Mouse (Mus musculus) embryo, embryonic 10.5 days (tissue): ENCODE data around the gene Trabd.

Experiments used
- DNase-seq: peaks from one replicate; pipeline ENCODE4 v3.0.0-alpha.2; 2015; ENCODE audit warnings: low spot score

Trabd gene

DNA sequence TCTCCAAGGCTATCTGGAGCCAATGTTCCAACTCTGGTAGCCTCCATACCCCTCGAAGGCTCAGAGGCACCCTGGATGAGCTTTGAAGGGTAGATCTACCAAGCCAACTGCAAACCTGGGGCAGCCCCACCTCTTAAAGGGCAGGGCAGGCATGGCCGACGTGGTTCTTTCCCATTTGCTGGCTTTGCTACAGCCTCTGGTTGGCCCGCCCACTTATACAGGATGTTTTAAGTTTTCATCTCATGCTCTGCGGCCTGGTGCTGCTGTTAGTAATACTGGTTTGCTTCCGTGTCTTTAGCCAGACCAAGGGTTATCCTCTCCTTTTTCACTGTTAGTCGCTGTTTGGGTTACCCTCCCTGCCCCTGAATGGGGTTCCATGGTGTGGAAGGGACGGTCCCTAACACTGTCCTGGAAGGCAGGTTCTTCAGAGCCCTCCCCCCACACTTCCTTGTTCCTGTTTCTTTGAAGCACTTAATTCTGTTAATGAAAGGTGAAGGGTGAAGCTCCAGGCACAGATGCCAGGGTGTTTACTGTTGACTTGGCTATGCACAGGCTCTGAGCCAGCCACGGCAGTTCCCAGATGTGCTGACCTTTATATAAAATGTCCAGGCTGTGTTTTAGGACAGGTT lies 3.4 kb downstream of the Trabd start:
- no peak for DNase-seq

DNA sequence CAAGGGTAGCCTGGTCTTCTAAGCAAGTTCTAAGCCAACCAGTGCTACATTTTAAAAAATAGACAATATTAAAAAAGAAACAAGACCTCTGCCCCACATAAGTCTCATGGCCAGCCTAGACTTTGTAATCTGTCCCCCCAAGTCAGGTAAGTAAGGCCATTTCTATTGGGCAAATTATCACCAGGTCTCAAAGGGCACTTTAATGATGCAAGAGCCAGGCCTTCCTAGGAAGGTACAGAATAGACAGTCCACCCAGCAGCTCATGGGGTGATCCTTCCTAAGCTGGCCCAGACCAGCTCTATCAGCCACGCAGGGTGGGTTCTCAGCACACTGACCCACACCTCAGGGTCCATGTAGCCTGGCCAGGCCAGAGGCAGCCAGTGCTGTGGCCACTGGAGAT lies 9.0 kb downstream of the Trabd start:
- DNase-seq = no peak

DNA sequence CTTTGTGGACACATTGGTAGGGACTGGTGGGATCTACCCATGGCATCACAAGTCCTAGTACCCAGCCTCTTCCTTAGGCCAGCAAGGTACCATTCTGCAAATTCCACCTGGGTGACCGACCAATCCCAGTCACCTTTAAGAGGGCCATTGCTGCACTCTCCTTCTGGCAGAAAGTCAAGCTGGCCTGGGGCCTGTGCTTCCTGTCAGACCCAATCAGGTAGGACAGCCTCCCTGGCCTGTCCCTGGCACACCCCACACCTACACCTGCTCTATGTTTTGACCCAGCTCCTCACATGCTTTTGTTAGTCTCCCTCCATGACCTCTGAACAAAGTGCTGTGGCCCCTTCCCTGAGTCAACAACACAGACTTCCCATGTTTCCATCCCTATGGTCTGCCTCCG lies 9.9 kb downstream of the Trabd start:
- no peak for DNase-seq

DNA sequence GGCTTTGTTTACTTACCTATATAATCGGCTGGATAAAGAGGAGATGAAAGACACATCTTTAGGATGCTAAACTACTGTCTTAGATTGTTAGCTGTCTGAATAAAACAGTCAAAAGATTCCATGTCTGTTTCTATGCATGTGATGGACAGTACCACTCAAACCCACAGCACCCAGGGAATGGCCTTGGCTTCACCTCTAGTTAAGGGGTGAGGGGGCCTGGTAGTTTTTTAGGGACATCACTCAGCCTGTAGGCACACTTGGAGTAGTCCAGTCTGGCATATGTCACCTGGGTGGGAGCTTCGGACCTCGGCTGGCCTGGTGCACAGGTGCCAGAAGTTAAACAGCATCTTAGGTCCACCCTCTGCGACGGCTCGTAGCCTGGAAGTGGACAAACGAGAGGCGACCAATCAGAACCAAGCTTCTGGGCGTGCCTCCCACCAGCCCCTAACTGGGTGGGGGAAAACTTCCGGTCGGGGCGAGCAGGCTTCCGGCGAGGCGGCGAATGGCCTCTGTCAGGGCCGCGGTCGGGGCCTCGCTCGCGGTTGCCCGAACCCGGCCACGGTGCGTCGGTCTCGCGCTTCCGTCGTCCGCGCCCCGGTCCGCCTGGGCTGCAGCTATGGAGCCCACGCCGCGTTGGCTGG lies 13.8 kb downstream of the Trabd start, which contains the start of gene Selenoo:
Gene Selenoo (plus strand): TSS at position 478 of the 641 bp plus-strand sequence.
- peak; percentile 96 for DNase-seq

DNA sequence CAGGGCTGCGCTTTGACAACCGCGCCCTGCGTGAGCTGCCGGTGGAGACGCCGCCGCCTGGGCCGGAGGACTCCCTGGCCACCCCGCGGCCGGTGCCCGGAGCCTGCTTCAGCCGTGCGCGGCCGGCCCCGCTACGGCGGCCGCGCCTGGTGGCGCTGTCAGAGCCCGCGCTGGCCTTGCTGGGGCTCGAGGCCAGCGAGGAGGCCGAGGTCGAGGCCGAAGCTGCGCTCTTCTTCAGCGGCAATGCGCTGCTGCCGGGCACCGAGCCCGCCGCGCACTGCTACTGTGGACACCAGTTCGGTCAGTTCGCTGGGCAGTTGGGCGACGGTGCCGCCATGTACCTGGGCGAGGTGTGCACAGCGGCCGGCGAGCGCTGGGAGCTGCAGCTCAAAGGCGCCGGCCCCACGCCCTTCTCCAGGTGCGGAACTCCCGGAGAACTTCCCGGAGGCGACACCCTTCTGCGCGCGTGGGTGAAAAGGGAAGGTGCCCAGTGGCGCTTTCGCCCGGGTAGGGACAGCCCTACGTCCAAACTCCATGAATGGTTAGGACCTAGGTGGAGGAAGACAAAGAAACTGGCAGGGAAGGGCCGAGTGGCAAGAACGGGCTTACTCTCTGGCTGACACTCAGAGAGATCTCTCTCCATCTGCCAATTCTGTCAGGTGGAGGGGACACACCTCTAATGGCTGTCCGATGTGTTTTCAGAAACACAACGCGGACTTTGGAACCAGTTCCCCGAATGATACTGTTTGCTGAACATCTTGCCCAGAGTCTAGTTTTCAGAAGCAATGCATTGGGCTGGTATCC lies 14.5 kb downstream of the Trabd start:
- DNase-seq = no peak

DNA sequence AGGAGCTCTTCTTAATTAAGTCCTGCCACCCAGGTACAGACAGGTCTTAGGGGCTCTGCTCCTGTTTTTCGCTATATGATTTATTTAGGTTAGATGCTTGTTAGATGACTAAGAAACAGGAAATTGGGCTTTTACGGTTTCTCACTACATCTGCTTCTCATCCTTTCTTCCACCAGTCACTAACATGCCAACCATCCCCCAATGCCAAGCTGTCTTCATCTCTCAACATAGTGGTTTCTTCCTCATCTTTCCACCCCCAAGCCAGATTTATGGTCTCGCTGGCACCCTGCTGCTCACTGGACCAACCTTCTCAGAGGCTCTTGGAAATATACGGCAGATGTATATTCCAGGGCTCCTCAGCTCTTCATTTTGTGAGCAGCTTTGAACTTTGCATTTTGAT lies 15.7 kb downstream of the Trabd start:
- no peak for DNase-seq

DNA sequence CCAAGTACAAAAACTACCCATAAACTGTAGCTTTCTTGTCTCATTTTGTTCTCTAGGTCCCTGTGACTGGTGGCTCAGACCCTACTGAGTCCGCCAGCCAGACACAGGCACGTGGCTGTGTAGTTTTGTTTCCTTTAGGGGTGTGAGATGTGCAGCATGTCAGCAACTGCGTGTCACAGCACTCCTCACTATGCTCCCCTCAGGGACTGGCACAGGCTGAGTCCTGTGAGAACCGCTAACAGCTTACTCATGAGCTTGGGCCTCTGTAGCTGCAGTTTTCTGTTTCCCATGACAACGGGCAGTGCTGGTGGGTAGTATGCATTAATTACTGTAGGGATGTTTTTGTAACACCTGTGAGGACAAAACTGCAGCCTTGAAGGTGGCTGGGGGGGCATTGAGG lies 17.3 kb downstream of the Trabd start:
- DNase-seq = no peak

DNA sequence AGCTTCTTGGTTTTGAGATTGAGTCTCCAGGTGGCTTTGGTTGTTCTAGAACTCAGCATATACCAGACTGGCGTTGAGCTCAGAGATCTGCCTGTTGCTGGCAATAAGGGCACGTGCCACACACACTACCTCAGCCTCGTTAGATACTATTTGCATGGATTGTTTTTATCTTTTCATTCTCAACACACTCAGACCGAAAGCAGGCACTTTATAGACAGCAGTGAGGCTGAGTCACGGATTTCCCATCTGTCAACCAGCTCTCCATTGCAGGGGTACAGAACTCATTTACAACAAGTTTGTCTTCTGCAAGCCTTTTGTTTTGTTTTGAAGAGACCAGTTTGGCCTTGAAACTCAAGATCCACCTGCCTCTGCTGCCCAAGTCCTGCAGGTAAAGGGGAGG lies 22.5 kb downstream of the Trabd start:
- no peak for DNase-seq

DNA sequence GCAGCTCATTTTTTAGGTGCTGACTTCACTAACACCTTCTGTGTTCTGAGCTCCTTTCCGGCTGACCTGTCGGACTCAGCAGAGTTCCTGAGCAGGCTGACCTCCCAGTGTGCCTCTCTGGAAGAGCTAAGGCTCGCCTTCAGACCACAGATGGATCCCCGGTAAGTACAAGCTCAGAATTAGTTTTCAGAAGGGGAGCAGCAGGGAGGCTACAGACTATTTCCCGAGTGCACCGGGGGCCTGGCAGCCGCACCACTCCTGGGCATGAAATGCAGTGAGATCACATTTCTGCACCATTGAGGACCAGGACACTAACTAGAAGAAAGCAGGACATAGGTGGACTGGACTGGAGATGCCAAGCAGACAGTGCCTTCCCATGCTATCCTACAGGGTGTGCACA lies 23.7 kb downstream of the Trabd start:
- DNase-seq = no peak

DNA sequence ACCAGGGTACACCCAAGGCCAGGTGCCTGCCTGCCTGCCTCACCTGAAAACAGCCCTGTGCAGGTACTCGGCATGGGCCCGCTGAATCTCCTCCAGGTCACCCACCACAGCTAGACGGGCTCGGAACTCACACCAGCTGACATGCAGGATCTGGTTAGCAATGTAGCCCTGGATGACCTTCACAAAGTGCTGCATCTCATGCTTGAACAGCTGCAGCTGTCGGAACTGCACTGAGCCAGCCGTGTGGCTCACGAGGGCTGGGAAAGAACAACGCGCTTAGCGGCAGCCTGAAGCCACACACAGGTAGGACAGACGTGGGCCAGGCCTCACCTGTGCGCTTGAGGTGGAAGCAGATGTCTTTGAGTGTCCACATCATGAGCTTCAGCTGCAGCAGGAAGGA lies 25.9 kb downstream of the Trabd start:
- no peak for DNase-seq

DNA sequence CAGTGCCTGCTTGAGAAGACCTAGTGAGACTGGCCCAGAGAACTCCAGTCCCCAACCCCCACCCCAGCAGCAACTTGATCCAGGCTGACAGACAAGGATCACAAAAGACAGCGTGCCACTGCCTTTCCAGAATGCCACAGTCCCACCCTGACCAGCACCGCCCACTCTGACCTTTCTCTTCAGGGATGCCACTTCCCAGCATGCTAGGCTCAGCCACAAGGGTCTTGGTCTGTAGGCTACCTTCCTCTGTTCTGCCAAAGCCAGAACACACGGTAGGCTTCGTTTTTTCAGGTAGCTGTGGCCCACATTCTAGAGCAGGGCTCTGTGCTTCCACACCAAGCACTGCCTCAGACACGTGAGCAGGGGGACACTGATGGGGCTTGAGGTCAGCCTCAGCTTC lies 27.7 kb downstream of the Trabd start:
- DNase-seq = peak; percentile 17

DNA sequence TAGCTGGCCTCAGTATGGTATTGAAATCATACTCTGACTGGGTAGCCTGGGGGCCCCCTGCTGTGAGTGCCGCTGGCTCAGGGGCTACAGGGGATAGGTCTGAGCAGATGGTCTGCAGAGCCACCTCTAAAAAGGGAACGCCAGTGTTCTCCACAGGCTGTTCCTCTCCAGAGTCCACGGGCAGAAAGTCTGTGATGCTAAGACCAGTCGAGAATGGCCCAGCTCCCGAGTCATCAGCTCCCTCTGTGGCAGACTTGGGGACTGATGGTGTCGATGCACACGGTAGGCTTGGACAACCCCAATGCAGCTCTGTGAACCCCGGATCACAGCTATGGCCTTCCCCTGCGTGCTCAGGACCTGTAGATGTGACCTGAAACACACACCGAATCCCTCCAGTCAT lies 29.0 kb downstream of the Trabd start:
- DNase-seq = no peak

DNA sequence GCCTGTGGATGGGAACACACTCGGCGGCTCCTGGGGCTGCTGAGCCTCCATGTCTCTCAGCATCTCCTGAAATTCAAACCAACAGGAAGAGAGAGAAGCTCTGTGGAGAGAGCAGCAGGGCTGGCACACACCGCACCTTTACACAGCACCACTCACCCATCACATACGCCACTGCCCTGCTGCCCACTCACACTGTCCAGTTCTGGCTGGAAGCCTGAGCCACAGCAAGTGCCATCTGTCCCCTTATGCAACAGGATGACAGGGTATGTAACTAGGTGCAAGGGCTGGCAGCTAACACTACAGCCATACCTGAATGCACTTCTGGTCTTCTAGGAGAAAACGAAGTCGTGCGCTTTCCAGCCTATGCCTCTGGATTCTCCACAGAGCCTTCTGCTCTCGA lies 29.5 kb downstream of the Trabd start:
- DNase-seq = no peak

DNA sequence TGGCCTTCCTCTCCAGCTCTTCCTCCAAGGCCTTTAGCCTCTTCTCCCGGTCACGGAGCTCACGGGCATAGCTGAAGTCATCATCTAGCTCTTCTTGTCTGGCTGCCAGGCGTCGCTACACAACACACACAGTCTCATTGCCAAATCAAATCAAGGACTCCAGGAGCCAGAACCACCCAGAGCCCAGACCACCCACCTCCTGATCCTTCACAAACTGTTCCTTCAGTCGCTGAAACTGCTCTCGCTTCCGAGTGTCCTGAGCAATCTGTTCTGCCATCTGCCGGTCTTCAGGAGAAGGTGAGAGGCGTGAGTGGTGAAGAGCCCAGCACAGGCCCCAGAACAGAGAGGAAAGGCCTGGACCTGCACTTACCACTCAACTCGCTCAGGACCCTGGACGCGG lies 31.1 kb downstream of the Trabd start:
- no peak for DNase-seq

DNA sequence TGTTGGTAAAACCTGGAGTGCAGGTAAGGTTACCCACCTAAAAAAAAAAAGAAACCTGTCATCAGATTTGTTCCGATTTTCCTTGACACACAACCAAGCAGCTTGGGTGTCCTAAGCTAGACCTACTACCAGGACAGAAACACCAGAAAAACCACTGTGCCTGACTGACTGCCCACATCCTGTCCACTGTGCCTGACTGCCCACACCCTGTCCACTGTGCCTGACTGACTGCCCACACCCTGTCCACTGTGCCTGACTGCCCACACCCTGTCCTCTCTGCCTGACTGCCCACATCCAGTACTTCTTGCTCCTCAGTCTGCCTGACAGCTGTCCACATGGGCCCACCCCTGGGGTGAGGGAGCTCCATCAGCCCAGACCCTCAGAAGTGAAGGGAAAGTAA lies 32.1 kb downstream of the Trabd start:
- DNase-seq = no peak

DNA sequence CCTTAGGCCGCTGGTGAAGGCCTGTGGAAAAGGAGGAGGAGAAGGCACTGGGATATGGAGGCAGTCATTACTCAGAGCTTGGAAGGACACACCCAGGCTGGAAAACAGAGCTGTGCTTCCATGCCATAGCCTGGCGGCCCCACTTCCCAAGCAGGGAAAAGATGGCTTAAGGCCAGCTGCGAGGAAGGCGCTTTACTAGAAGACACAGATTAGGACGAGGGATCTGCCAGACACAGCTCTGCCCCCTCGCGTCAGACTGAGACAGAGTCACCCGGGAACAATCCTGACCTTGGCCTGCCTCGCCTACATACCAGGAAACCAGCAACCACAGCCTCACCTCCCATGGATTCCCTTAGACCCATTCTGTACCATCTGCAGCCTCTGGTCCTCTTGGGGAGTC lies 35.2 kb downstream of the Trabd start:
- DNase-seq = no peak

DNA sequence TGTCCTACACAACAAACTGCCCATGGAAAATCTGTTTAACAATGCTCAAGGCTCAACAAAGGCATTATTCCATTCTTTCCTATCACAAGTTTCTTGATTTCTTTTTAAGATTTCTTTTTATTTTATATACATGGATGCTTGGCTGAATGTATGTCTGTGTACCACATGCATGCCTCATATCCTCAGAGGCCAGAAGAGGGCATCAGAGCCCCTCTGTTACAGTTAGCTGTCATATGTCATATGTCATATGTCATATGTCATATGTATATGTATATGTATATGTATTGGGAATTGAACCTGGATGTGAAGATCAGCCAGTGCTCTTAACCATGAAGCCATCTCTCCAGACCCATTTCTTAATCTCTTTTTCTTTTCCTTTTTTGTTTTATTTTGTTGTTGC lies 43.1 kb downstream of the Trabd start:
- no peak for DNase-seq

DNA sequence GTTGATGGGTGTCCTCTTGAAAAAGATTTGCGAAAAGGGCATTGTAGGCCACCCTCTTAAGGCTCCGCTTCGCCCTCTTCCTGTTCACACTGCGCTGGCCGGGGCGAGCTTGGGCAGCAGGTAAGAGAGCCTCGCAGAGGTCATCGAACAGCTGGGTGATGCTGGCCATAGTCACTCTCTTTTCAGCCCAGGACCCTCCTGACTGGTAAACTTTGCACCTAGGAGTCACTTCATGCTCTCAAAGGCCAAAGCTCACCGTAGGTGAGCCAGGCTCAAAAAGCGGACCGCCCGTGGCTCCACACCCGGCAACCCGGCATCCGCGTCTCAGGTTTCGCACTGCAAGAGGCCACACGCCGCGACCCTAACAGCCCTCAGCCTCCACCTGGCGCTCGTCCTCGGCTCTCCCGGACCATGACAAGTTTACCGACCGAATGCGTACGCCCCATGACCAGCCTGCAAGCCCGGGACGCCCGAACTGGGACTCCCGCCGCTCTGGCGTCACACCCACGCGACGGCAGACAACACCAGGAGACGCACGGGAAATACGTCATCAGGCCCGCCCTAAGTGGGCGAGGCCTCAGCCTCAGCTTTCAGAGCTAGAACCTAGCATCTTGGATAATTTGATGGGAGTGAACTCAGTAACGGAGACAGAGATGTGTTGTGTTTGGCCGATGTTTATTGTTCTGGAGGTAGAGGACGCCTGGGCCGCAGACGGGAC lies 47.9 kb downstream of the Trabd start, which contains the start of gene Tubgcp6:
Gene Tubgcp6 (minus strand): TSS at position 464 of the 718 bp plus-strand sequence.
- peak; percentile 98 for DNase-seq

DNA sequence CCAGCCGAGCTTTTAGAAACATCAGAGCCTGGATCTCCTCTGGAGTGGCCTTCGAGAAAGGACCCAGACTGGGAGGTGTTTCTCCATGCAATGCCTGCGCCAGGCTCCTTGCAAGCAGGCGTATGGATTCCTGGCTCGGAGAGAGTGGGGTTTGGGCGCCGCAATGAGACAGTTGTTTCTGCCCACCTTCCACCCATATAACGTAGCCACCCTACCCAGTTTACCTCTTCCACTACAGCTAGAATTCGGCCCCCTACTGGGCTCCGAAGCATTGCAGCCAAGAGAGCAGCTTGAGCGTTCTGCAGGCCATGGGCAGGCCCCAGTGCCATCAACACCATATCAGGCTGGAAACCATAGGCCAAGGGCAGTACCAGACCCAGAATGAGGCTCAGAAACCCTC lies 48.7 kb downstream of the Trabd start:
- DNase-seq = peak; percentile 64

DNA sequence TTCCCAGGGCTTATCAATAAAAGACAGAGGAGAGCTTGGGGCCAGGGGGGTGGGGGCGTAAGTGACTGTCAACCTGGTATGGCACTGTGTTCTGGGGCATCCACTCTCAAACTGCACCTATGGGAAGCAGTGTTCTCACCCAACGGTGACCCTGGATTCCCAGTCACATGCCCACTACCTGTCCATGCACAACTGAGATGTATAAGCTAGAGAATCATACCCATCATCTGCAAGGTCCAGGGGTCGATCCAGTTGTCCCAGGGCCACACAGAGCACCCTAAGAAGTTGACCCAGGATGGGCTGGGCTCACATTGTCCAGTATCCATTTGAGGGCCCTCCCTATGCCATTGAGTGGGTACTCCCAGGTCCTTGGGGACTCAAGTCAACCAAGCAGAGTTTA lies 49.4 kb downstream of the Trabd start:
- no peak for DNase-seq

DNA sequence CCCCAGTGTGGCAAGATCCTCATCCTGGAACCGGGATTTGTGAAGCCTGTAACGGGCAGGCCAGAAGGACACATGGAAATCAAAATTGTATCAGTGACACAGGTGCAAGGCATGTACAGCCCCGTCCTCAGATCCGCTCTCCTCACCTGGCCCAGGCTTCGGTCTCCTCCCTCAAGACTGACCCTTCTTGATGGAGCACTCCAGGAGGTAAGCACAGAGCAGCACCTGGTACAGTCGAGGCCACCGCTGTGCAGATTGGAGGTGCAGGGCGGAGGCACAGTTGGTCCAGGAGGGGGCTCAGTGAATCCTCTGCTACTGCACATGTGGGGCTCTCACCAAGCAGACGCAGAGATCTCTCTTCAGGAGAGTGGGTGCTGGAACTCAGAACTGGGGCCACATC lies 50.4 kb downstream of the Trabd start:
- DNase-seq = no peak

DNA sequence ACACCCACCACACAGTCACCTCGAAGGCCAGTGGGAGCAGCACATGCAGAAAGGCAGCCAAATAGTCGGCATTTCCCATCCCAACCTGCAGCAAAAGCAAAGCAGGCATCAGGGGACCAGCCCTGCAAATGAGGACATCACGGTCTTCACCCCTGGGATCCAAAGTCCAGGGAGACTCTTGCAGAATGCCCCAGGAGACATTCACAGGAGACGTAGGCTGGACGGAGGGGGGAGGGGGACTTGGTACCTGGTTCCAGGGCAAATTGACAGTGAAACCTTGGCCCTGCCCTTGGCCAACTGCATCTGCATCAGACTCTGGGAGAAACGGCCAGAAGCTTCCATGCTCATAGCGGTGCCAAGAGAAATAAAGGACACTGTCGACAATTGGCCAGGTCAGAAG lies 51.7 kb downstream of the Trabd start:
- DNase-seq = no peak
